Mouse (Mus musculus): Measurements from ENCODE around the gene 1700008P02Rik.

GRCm38 (mm10) chr3:6620343-6620742 is at the start of gene 1700008P02Rik:
- no peak for TF ChIP-seq EP300 (IDR thresholded peaks at IDR 0.05; ENCODE audit: insufficient read depth, low read depth, low read length)
- no peak for TF ChIP-seq CTCF (IDR thresholded peaks at IDR 0.05; ENCODE audit: low read depth, low read length)
- no peak for TF ChIP-seq POLR2A (IDR thresholded peaks at IDR 0.05; ENCODE audit: insufficient read depth, low read length)

Measured in ES-Bruce4 (cell line).